Mouse (Mus musculus): Measurements from ENCODE around the gene Cfap97d1. TPM values are rescaled to one million over a fixed set of nuclear protein-coding genes. Genes with fewer than 3 reads are reported as not detected.
"Not testable (repeated sequence)": the region's sequence is repeated elsewhere in the genome, so short reads cannot be mapped to it uniquely, and the experiment has no call there.

Cfap97d1 gene
- polyA plus RNA-seq, 1 experiment from 2014 or later, result not detected

DNA sequence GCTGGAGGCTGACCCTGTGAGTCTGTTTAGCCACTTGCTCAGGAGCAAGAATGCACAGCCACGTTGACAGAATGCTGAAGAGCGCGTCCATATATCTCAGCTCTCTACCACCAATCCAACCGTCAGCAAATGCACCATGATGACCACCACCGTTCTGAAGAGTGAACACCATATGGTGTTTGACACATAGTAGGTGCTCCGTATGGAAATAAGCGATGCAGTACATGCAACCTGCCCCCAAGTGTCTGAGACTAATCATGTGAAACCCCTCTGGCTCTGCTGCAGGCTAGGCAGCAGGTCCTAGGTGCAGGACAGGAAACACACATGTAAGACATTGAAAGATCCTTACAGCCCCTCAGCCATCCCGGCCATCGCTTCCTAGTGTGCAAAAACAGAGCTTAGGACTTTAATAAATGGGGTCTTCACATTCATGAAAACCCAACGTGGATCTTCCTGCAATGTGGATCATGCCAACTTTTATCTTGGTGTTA lies 603 bp upstream of the Cfap97d1 start:
- 61% methylated on average over 10 of the region's 10 CpGs for WGBS (ENCODE audit: missing documents)
- Histone ChIP-seq H3K79me2 (ENCODE audit: inconsistent target) (peaks cover 55% of the 10 kb centered on the region), H3K36me3 (ENCODE audit: inconsistent target) (peaks cover 23% of the 10 kb centered on the region), H3K27ac (peak overlapping the region; percentile 91), H3K4me3 (ENCODE audit: inconsistent target) (peak overlapping the region; percentile 52)

GRCm38 (mm10) chr11:101985450-101985849 lies 1.4 kb downstream of the Cfap97d1 start:
- H3K36me3 ChIP-seq (ENCODE audit: inconsistent target); H3K27ac ChIP-seq; H3K4me3 ChIP-seq (ENCODE audit: inconsistent target): not testable (repeated sequence)
- peaks cover 35% of the 10 kb centered on the region for H3K79me2 ChIP-seq (ENCODE audit: inconsistent target)
- WGBS (ENCODE audit: missing documents), result 46% methylated on average over 5 of the region's 6 CpGs

DNA sequence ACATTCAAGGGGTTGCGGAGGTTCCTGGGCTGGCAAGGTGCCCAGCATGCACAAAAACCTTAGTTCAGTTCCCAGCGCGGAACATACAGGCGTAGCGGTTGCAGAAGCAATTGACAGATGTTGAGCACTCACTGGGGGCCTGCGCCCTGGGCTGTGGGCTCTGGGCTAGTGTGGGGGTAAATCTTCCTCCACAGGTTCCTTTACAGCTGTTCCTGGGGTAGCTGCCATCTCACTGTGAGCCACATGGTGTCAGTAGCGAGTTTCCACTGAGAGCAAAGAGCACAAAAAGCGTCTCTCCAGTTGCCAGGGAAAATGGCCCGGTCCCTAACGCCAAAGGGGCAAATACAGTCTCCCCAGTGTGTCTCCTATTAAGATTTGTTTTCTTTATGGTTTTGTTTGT lies 1.9 kb downstream of the Cfap97d1 start:
- no peak overlapping the region for H3K4me3 ChIP-seq (ENCODE audit: inconsistent target)
- H3K36me3 ChIP-seq (ENCODE audit: inconsistent target), result 0 out of 2 replicates have a peak, but pooled peaks cover 1% of the 10 kb centered on the region
- H3K79me2 ChIP-seq (ENCODE audit: inconsistent target), result peaks cover 30% of the 10 kb centered on the region
- WGBS (ENCODE audit: missing documents), result 1% methylated on average over 10 of the region's 10 CpGs
- no peak overlapping the region for H3K27ac ChIP-seq

DNA sequence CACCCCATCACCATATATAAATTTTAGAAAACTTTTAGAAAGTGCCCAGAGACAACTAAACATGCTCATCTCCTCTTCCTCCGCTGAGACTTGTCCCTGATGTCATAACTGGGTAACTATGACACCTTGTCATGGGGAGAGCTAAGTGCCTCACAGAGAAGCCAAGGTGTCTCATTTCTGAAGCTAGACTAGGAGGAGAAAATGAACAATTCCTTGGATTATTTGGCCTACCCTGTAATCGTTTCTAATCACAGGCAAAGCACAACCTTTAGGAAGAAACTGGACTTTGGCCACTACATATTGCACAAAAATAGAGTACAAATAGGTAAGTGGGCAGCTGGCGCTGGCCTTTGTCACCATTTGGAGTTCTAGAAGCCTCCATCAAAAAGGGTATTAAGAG lies 2.8 kb downstream of the Cfap97d1 start, which contains the start of gene Dusp3:
Gene Dusp3 (minus strand): TSS at position 101 of the 400 bp plus-strand sequence.
- peaks cover 21% of the 10 kb centered on the region for H3K79me2 ChIP-seq (ENCODE audit: inconsistent target)
- 98% methylated on average over 3 of the region's 3 CpGs for WGBS (ENCODE audit: missing documents)
- H3K4me3 ChIP-seq (ENCODE audit: inconsistent target), result no peak within 1 kb of the TSS
- no peak within 1 kb of the TSS for H3K27ac ChIP-seq
- no peaks in the 10 kb centered on the region for H3K36me3 ChIP-seq (ENCODE audit: inconsistent target)

DNA sequence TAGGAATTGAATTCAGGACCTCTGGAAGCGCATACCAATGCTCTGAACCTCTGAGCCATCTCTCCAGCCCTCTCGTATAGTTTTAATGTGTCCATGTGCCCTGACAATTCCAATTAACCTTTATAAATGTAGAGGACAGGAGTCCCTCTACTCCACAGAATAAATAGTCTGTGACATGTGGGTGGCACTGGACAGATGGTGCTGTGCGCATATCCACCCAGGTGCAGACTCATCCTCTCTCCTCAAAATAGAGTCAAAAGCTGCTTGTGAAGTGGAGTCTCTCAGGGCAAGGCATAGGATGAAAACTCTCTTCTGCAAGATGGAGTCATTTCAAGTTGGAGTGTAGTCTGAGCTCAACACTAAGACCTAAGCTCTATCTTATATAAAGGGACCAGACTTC lies 6.2 kb downstream of the Cfap97d1 start:
- Histone ChIP-seq H3K4me3 (ENCODE audit: inconsistent target) (no peak overlapping the region), H3K36me3 (ENCODE audit: inconsistent target) (no peaks in the 10 kb centered on the region), H3K79me2 (ENCODE audit: inconsistent target) (no peaks in the 10 kb centered on the region), H3K27ac (no peak overlapping the region)
- WGBS (ENCODE audit: missing documents), result 89% methylated on average over 2 of the region's 3 CpGs

DNA sequence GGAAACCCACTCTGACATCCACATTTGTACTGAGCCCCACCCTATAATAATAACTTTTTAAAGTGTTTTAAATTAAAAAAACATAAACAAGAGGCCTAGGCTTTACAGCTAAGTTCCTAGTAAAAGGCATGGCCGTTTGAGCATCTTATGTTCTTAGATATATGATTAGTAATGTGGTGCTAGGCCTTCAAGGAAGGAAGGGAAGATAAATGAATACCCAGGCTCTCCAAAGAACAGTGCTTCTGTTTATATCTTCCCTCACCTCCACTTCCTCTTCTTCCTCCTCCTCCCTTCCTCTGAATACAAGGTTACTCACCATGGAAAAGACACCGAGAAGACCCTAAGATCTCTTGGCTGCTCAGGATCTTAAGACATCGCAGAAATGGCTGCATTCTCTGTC lies 7.7 kb downstream of the Cfap97d1 start:
- H3K79me2 ChIP-seq (ENCODE audit: inconsistent target), result no peaks in the 10 kb centered on the region
- H3K27ac ChIP-seq, result no peak overlapping the region
- H3K4me3 ChIP-seq (ENCODE audit: inconsistent target), result no peak overlapping the region
- WGBS (ENCODE audit: missing documents), result 67% methylated on average over 3 of the region's 3 CpGs
- no peaks in the 10 kb centered on the region for H3K36me3 ChIP-seq (ENCODE audit: inconsistent target)

- Histone ChIP-seq H3K36me3 (ENCODE audit: inconsistent target) (no peaks in the 10 kb centered on the region), H3K79me2 (ENCODE audit: inconsistent target) (no peaks in the 10 kb centered on the region), H3K27ac (no peak overlapping the region), H3K4me3 (ENCODE audit: inconsistent target) (no peak overlapping the region)
- 95% methylated on average over 7 of the region's 7 CpGs for WGBS (ENCODE audit: missing documents)
These were observed 8.3 kb downstream of the Cfap97d1 start for GRCm38 (mm10) chr11:101992411-101992810.

DNA sequence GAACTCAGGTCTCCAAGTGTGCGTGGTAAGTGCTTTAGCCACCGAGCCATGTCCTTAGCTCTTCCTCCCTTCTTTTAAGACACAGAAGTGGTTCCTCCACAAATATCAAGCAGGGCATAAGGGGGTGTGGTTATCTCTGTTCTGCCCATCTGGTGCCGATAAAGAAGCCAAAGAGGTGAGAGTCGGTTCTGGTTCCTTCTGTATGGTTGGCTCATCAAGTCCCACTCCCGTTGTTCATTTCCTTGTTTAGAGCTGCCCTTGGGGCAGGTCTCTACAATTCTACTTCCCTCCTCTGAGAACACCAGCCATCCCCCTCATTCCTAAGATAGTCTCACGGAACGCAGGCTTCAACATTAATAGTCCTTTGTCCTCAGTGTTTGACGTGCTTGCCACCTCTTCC lies 10.0 kb downstream of the Cfap97d1 start:
- WGBS (ENCODE audit: missing documents), result 58% methylated on average over 8 of the region's 8 CpGs
- no peak overlapping the region for H3K27ac ChIP-seq
- no peak overlapping the region for H3K4me3 ChIP-seq (ENCODE audit: inconsistent target)
- H3K79me2 ChIP-seq (ENCODE audit: inconsistent target), result no peaks in the 10 kb centered on the region
- H3K36me3 ChIP-seq (ENCODE audit: inconsistent target), result no peaks in the 10 kb centered on the region

- H3K27ac ChIP-seq, result no peak overlapping the region
- 93% methylated on average over 7 of the region's 7 CpGs for WGBS (ENCODE audit: missing documents)
- H3K4me3 ChIP-seq (ENCODE audit: inconsistent target), result no peak overlapping the region
- H3K36me3 ChIP-seq (ENCODE audit: inconsistent target), result no peaks in the 10 kb centered on the region
- H3K79me2 ChIP-seq (ENCODE audit: inconsistent target), result no peaks in the 10 kb centered on the region
These were observed 11.9 kb downstream of the Cfap97d1 start for GRCm38 (mm10) chr11:101995938-101996337.

DNA sequence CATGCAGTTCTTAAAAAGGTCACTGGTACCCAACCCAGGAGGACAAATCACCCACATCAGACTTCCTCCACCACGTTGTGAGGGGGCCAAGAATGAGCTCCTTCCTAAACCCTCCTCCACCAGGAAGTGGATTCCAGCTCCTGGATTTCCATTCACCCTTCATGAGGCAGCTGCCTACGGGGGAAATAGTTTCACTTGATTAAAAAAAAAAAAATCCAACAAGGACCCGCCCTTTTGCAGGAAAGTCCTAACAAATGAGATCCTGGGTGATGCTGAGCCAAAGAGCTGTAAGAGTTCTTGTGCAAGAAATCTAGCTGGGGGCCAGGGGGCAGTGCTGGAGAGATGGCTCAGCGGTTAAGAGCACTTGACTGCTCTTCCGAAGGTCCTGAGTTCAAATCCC lies 14.2 kb downstream of the Cfap97d1 start:
- WGBS (ENCODE audit: missing documents), result 50% methylated on average over 5 of the region's 5 CpGs
- H3K36me3 ChIP-seq (ENCODE audit: inconsistent target), result no peaks in the 10 kb centered on the region
- H3K27ac ChIP-seq, result no peak overlapping the region
- H3K79me2 ChIP-seq (ENCODE audit: inconsistent target), result no peaks in the 10 kb centered on the region
- H3K4me3 ChIP-seq (ENCODE audit: inconsistent target), result no peak overlapping the region

- 83% methylated on average over 4 of the region's 4 CpGs for WGBS (ENCODE audit: missing documents)
These were observed 15.4 kb downstream of the Cfap97d1 start for GRCm38 (mm10) chr11:101999466-101999865.

GRCm38 (mm10) chr11:102004251-102004650 lies 20.2 kb downstream of the Cfap97d1 start:
- WGBS (ENCODE audit: missing documents), result 92% methylated on average over 6 of the region's 8 CpGs
- Histone ChIP-seq H3K79me2 (ENCODE audit: inconsistent target) (no peaks in the 10 kb centered on the region), H3K4me3 (ENCODE audit: inconsistent target) (no peak overlapping the region), H3K36me3 (ENCODE audit: inconsistent target) (no peaks in the 10 kb centered on the region), H3K27ac (no peak overlapping the region)

More at GRCm38 (mm10) chr11:101999466-101999865, 15.4 kb downstream of the Cfap97d1 start:
- Histone ChIP-seq H3K36me3 (ENCODE audit: inconsistent target) (no peaks in the 10 kb centered on the region), H3K27ac (no peak overlapping the region), H3K79me2 (ENCODE audit: inconsistent target) (no peaks in the 10 kb centered on the region), H3K4me3 (ENCODE audit: inconsistent target) (no peak overlapping the region)

- Histone ChIP-seq H3K79me2 (ENCODE audit: inconsistent target) (no peaks in the 10 kb centered on the region), H3K36me3 (ENCODE audit: inconsistent target) (no peaks in the 10 kb centered on the region), H3K4me3 (ENCODE audit: inconsistent target) (no peak overlapping the region), H3K27ac (no peak overlapping the region)
- WGBS (ENCODE audit: missing documents), result 95% methylated on average over 9 of the region's 9 CpGs
These were observed 22.2 kb downstream of the Cfap97d1 start for GRCm38 (mm10) chr11:102006271-102006670.

DNA sequence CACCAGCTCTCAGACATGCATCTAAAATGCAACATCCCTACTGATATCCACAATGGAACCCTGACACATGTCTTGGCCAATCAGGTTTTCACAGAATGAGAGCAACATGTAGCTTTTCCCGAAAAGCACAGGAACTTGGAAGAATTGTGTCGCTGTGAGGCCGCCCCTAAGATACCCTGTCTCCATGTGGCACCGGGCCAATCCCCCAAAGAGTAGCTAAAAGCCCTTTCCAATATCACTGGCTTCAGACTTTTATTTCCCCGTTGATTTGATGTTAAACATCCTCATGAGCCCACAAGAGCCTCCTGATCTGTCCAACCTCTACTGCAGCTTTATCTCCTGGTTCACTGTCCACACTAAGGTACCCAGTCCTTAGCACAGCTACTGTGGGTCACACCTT lies 22.6 kb downstream of the Cfap97d1 start:
- 85% methylated on average over 5 of the region's 5 CpGs for WGBS (ENCODE audit: missing documents)
- no peaks in the 10 kb centered on the region for H3K36me3 ChIP-seq (ENCODE audit: inconsistent target)
- H3K27ac ChIP-seq, result no peak overlapping the region
- H3K4me3 ChIP-seq (ENCODE audit: inconsistent target), result no peak overlapping the region
- no peaks in the 10 kb centered on the region for H3K79me2 ChIP-seq (ENCODE audit: inconsistent target)

GRCm38 (mm10) chr11:102008372-102008771 lies 24.3 kb downstream of the Cfap97d1 start:
- Histone ChIP-seq H3K4me3 (ENCODE audit: inconsistent target) (no peak overlapping the region), H3K36me3 (ENCODE audit: inconsistent target) (no peaks in the 10 kb centered on the region), H3K27ac (no peak overlapping the region), H3K79me2 (ENCODE audit: inconsistent target) (no peaks in the 10 kb centered on the region)
- 88% methylated on average over 8 of the region's 8 CpGs for WGBS (ENCODE audit: missing documents)

Measured in macrophage (primary cell).